Mouse (Mus musculus) small intestine, adult 2 months (tissue): ENCODE measurements around the gene Serpinb1a. TPM values are rescaled to one million over a fixed set of nuclear protein-coding genes. Genes with fewer than 3 reads are reported as not detected.

ENCODE experiments used
- H3K27ac ChIP-seq: fragments of 200-500 bp; 2 replicates; pipeline ENCODE4 v1.5.1; 2012; ENCODE audit warnings: low read depth, low read length, control low read depth, inconsistent platforms; ENCODE audit not compliant: insufficient read depth
- H3K27me3 ChIP-seq: fragments of 200-500 bp; 2 replicates; pipeline ENCODE4 v1.6.1; 2012; ENCODE audit warnings: mild to moderate bottlenecking, moderate library complexity, low read length, inconsistent platforms; ENCODE audit not compliant: control insufficient read depth, insufficient read depth
- H3K36me3 ChIP-seq: fragments of 200-500 bp; 2 replicates; pipeline ENCODE4 v1.6.1; 2012; ENCODE audit warnings: mild to moderate bottlenecking, low read length, control low read depth, inconsistent platforms; ENCODE audit not compliant: control insufficient read depth, insufficient read depth
- H3K4me1 ChIP-seq: fragments of 200-500 bp; 2 replicates; pipeline ENCODE4 v1.6.1; 2012; ENCODE audit warnings: low read length, inconsistent platforms, mixed read lengths; ENCODE audit not compliant: control insufficient read depth, insufficient read depth, insufficient read length
- H3K4me3 ChIP-seq: fragments of 200-500 bp; 2 replicates; pipeline ENCODE4 v1.5.1; 2012; ENCODE audit warnings: low read depth, mild to moderate bottlenecking, control low read depth, inconsistent platforms, low read length, moderate library complexity
- CTCF ChIP-seq: fragments of 200-500 bp; IDR thresholded peaks from 2 replicates; pipeline ENCODE4 v1.5.1; 2012; ENCODE audit warnings: low read depth, mild to moderate bottlenecking, control low read depth, inconsistent platforms, low read length, moderate library complexity, mixed read lengths; ENCODE audit not compliant: insufficient replicate concordance, insufficient read length; ENCODE audit errors: extremely low read depth
- POLR2A ChIP-seq: fragments of 200-500 bp; IDR thresholded peaks from 2 replicates; pipeline ENCODE4 v1.6.1; 2012; ENCODE audit warnings: low read depth, mild to moderate bottlenecking, control low read depth, inconsistent platforms, low read length, moderate library complexity
- WGBS: fragments of 180-500 bp; shearing (Covaris S2); methylation state at CpG from one replicate; pipeline ENCODE4 v1.1.7; 2018; 5-methylcytosine and 5-hydroxymethylcytosine counted together
- polyA plus RNA-seq: library from polyadenylated mRNA; depleted of rRNA; stranded (reverse); fragments of >200 nt; gene quantifications from 2 replicates; pipeline ENCODE4 v1.2.3, GENCODE M21; 2012

The Serpinb1a gene
- polyA plus RNA-seq, 1 experiment, result 110 TPM

DNA sequence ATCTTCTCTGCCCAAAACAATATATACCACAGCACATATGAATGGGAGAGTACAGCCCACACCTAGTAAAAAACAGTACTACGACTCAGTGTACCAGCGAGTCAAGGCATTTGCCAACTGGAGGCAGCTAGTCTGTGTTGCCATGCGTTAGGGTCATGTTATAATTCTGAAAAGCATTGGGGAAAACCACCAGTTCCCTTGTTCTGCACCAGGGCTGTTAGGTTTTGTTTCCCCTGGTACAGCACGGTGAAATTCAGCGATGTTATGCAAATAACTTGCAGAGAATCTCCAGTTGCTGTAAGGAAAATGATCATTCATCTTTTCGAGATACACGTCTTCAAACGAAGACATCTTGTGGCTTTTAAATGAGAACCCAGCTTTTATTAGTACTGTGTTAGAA is 25.4 kb downstream of the Serpinb1a start:
- Histone ChIP-seq H3K36me3 (peaks cover 12% of the 10 kb centered on the region), H3K27me3 (no peaks in the 10 kb centered on the region), H3K27ac (no peak overlapping the region), H3K4me3 (no peak overlapping the region), H3K4me1 (peaks cover 11% of the 10 kb centered on the region; the same call in 1 of the 2 replicates)
- TF ChIP-seq CTCF (no peak), POLR2A (no peak)
- 89% methylated on average over 8 of the region's 8 CpGs for WGBS

- Histone ChIP-seq H3K36me3 (peaks cover 17% of the 10 kb centered on the region), H3K27me3 (no peaks in the 10 kb centered on the region), H3K4me3 (no peak overlapping the region), H3K4me1 (peaks cover 8% of the 10 kb centered on the region; the same call in 1 of the 2 replicates), H3K27ac (peak overlapping the region; percentile 48)
- no peak for TF ChIP-seq CTCF
- no peak for TF ChIP-seq POLR2A
- WGBS, result 40% methylated on average over 6 of the region's 6 CpGs
Measured at GRCm38 (mm10) chr13:32824377-32825330, 26.3 kb downstream of the Serpinb1a start.

GRCm38 (mm10) chr13:32823126-32823525 is 27.9 kb downstream of the Serpinb1a start:
- no peak for TF ChIP-seq POLR2A
- no peak for TF ChIP-seq CTCF
- 69% methylated on average over 6 of the region's 6 CpGs for WGBS
- H3K36me3 ChIP-seq, result peaks cover 28% of the 10 kb centered on the region
- no peaks in the 10 kb centered on the region for H3K27me3 ChIP-seq
- no peak overlapping the region for H3K27ac ChIP-seq
- H3K4me1 ChIP-seq, result peaks cover 3% of the 10 kb centered on the region; the same call in 1 of the 2 replicates
- no peak overlapping the region for H3K4me3 ChIP-seq

GRCm38 (mm10) chr13:32821671-32822070 is 29.3 kb downstream of the Serpinb1a start:
- H3K4me3 ChIP-seq, result no peak overlapping the region
- H3K27ac ChIP-seq, result no peak overlapping the region
- TF ChIP-seq CTCF (no peak), POLR2A (no peak)
- no peaks in the 10 kb centered on the region for H3K4me1 ChIP-seq
- H3K27me3 ChIP-seq, result no peaks in the 10 kb centered on the region
- H3K36me3 ChIP-seq, result peaks cover 37% of the 10 kb centered on the region
- WGBS, result 97% methylated on average over 4 of the region's 4 CpGs

DNA sequence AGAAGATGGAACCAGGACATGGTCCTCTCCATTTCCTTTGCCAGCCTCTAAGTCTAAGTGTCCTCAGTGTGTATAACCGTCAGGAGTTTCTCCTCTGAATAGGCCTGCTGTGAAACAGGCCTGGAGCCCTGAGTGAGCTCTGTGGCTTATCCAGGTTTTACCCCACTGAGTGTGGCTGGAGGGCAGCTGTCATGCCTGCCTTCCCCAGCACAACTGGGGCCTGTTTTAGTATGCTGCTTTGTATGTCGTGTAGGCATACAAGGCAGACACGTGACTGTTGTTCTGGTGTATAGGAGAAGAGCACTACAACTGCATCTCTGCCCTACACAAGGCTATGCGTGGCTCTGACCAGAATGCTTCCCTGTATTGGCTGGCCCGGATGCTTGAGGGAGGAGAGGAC is 31.1 kb downstream of the Serpinb1a start:
- H3K36me3 ChIP-seq, result peaks cover 43% of the 10 kb centered on the region
- TF ChIP-seq POLR2A, result no peak
- no peak for TF ChIP-seq CTCF
- H3K27ac ChIP-seq, result no peak overlapping the region
- 96% methylated on average over 5 of the region's 5 CpGs for WGBS
- no peaks in the 10 kb centered on the region for H3K27me3 ChIP-seq
- no peaks in the 10 kb centered on the region for H3K4me1 ChIP-seq
- H3K4me3 ChIP-seq, result no peak overlapping the region

DNA sequence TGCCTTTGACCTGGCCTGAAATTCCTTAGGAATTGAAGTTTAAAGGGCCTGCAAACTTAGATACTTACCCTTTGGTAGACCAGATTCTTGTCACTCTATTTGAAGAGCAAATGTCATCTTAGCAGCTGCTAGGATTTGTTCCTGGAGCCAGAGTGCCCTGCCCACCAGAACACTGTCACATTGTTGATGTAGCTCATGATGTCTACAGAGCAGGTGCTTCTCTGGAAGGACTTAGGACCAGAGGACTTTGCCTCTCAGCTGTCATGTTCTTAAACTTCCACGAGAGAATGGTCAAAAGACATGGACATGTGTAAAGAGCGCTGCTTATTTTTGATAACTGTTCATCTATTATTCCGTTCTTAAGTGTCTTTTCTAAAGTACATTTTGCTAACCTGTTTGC is 31.7 kb downstream of the Serpinb1a start:
- Histone ChIP-seq H3K4me3 (no peak overlapping the region), H3K27ac (no peak overlapping the region), H3K4me1 (no peaks in the 10 kb centered on the region), H3K27me3 (no peaks in the 10 kb centered on the region), H3K36me3 (peaks cover 47% of the 10 kb centered on the region)
- 70% methylated on average over 3 of the region's 3 CpGs for WGBS
- TF ChIP-seq CTCF (no peak), POLR2A (no peak)

DNA sequence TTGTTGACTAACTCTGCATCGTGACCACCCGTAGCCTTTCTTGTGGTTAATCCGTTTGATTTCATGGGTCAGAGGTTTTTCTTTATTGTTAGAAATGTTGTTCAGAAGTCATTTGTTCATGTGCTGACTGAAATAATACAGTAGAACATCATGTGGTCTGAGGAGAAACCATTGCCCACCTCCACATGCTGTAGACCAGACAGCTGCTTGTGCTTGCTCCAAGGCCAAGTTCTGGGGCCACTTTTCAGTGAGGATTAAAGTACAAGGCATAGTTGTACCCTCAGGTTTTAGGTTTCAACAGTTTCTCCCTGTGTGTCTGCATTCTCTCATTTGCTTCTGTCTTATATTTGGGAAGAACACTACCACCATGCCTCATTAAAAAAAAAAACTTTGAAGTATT is 43.4 kb downstream of the Serpinb1a start:
- no peak for TF ChIP-seq POLR2A
- no peak for TF ChIP-seq CTCF
- no peak overlapping the region for H3K27ac ChIP-seq
- 94% methylated on average over 3 of the region's 3 CpGs for WGBS
- H3K27me3 ChIP-seq, result no peaks in the 10 kb centered on the region
- peaks cover 4% of the 10 kb centered on the region; the same call in 1 of the 2 replicates for H3K4me1 ChIP-seq
- peaks cover 26% of the 10 kb centered on the region for H3K36me3 ChIP-seq
- H3K4me3 ChIP-seq, result no peak overlapping the region
